Mouse (Mus musculus) Patski (cell line): Measurements from ENCODE around the gene Fuz. TPM values are rescaled to one million over a fixed set of nuclear protein-coding genes. Genes with fewer than 3 reads are reported as not detected.

Experiments
- ATAC-seq: fragments of 100-300 bp; one replicate; pipeline ENCODE4 v1.8.0; 2021
- CTCF ChIA-PET: fragments of 350-600 bp; sonication (Branson Sonifier 250); formaldehyde crosslinking; loops from one replicate; lab custom pipeline; 2022; ENCODE audit warnings: inconsistent platforms; lab: Charles Lee
- POLR2A ChIA-PET: fragments of 350-600 bp; sonication (Branson Sonifier 250); formaldehyde crosslinking; loops from one replicate; lab custom pipeline; 2022; ENCODE audit warnings: antibody characterized with exemption, inconsistent platforms; lab: Charles Lee
- DNase-seq: peaks from one replicate; pipeline ENCODE4 v3.0.0-alpha.2; 2011; ENCODE audit warnings: low read depth, low spot score
- H3K27me3 ChIP-seq: fragments of 371-371 bp; one replicate; pipeline ENCODE4 v1.5.1; 2021
- CTCF ChIP-seq: fragments of 100-300 bp; IDR thresholded peaks from one replicate; pipeline ENCODE4 v1.5.1; 2021
- in situ Hi-C: fragments of 300-500 bp; cut with MboI; formaldehyde crosslinking; loops from 3 replicates; pipeline ENCODE4 v1.11.1; 2018; ENCODE audit warnings: low pct_unique_long_range_greater_than_20kb, mixed read lengths
- polyA plus RNA-seq: library from polyadenylated mRNA; unstranded; gene quantifications from one replicate; pipeline ENCODE4 v1.2.3, GENCODE M21; 2021

Fuz gene
- polyA plus RNA-seq, 1 experiment from 2014 or later: 16.9 TPM

GRCm38 (mm10) chr7:44859896-44860295 lies 36.0 kb upstream of the Fuz start:
- H3K27me3 ChIP-seq: no peaks in the 10 kb centered on the region
- CTCF ChIA-PET: interaction anchor here (0.7 to 1.8 kb wide), 6 partner anchors 9 to 122 kb away, joined by 3 to 7 read pairs (median 3); partner anchors contain the start of gene Ptov1
- no peak for DNase-seq
- POLR2A ChIA-PET: no interaction called here
- ATAC-seq: no peak
- no peak for TF ChIP-seq CTCF
- in situ Hi-C loops: loop anchor here (25.0 kb wide), 1 partner anchor 852 kb away; the partner anchor contains the start of genes Dbp, Fam83e, Rpl18 and Sphk2

- ATAC-seq (peak; percentile 37), DNase-seq (no peak)
- H3K27me3 ChIP-seq: no peaks in the 10 kb centered on the region
- ChIA-PET CTCF (interaction anchor here (0.7 to 1.8 kb wide), 8 partner anchors 9 to 121 kb away, joined by 3 to 7 read pairs (median 4); partner anchors contain the start of gene Ptov1), POLR2A (interaction anchor here (1.0 kb wide), 1 partner anchor 36 kb away, joined by 3 read pairs; no protein-coding TSS in a partner anchor)
- TF ChIP-seq CTCF: no peak
- in situ Hi-C loops: loop anchor here (25.0 kb wide), 1 partner anchor 851 kb away; the partner anchor contains the start of genes Dbp, Fam83e, Rpl18 and Sphk2
Observed at GRCm38 (mm10) chr7:44860576-44861428, 35.1 kb upstream of the Fuz start.

- CTCF ChIA-PET: interaction anchor here (0.7 to 1.8 kb wide), 6 partner anchors 8 to 121 kb away, joined by 3 to 7 read pairs (median 4); partner anchors contain the start of gene Ptov1
- in situ Hi-C loops: loop anchor here (25.0 kb wide), 1 partner anchor 851 kb away; the partner anchor contains the start of genes Dbp, Fam83e, Rpl18 and Sphk2
- ATAC-seq (no peak), DNase-seq (no peak)
- POLR2A ChIA-PET: interaction anchor here (1.0 kb wide), 1 partner anchor 35 kb away, joined by 3 read pairs; no protein-coding TSS in a partner anchor
- TF ChIP-seq CTCF: no peak
- H3K27me3 ChIP-seq: no peaks in the 10 kb centered on the region
Observed at GRCm38 (mm10) chr7:44861429-44861816, 34.5 kb upstream of the Fuz start.

- no peak for TF ChIP-seq CTCF
- in situ Hi-C loops: loop anchor here (25.0 kb wide), 1 partner anchor 850 kb away; the partner anchor contains the start of genes Dbp, Fam83e, Rpl18 and Sphk2
- H3K27me3 ChIP-seq: no peaks in the 10 kb centered on the region
- CTCF ChIA-PET: no interaction called here
- POLR2A ChIA-PET: no interaction called here
- ATAC-seq (no peak), DNase-seq (no peak)
Observed at GRCm38 (mm10) chr7:44862434-44862833, 33.4 kb upstream of the Fuz start.

GRCm38 (mm10) chr7:44863210-44863609 lies 32.7 kb upstream of the Fuz start:
- ChIA-PET POLR2A (no interaction called here), CTCF (no interaction called here)
- DNase-seq: no peak
- in situ Hi-C loops: loop anchor here (25.0 kb wide), 1 partner anchor 849 kb away; the partner anchor contains the start of genes Dbp, Fam83e, Rpl18 and Sphk2
- no peaks in the 10 kb centered on the region for H3K27me3 ChIP-seq
- no peak for ATAC-seq
- TF ChIP-seq CTCF: no peak

- POLR2A ChIA-PET: no interaction called here
- DNase-seq: no peak
- in situ Hi-C loops: loop anchor here (25.0 kb wide), 1 partner anchor 848 kb away; the partner anchor contains the start of genes Dbp, Fam83e, Rpl18 and Sphk2
- H3K27me3 ChIP-seq: no peaks in the 10 kb centered on the region
- ATAC-seq: no peak
- CTCF ChIA-PET: interaction anchor here (1.4 kb wide), 1 partner anchor 9 kb away, joined by 4 read pairs; no protein-coding TSS in a partner anchor
- TF ChIP-seq CTCF: no peak
Observed at GRCm38 (mm10) chr7:44863982-44864494, 31.8 kb upstream of the Fuz start.

- TF ChIP-seq CTCF: no peak
- ATAC-seq (no peak), DNase-seq (no peak)
- POLR2A ChIA-PET: interaction anchor here (0.6 to 1.0 kb wide), 2 partner anchors 9 to 27 kb away, joined by 3 read pairs; no protein-coding TSS in a partner anchor
- CTCF ChIA-PET: interaction anchor here (1.4 kb wide), 1 partner anchor 10 kb away, joined by 4 read pairs; no protein-coding TSS in a partner anchor
- H3K27me3 ChIP-seq: no peaks in the 10 kb centered on the region
- in situ Hi-C loops: loop anchor here (25.0 kb wide), 1 partner anchor 847 kb away; the partner anchor contains the start of genes Dbp, Fam83e, Rpl18 and Sphk2
Observed at GRCm38 (mm10) chr7:44864595-44865542, 31.0 kb upstream of the Fuz start.

- ChIA-PET POLR2A (interaction anchor here (0.6 to 1.1 kb wide), 2 partner anchors 12 to 59 kb away, joined by 4 to 5 read pairs; no protein-coding TSS in a partner anchor), CTCF (interaction anchor here (1.3 kb wide), 1 partner anchor 11 kb away, joined by 5 read pairs; no protein-coding TSS in a partner anchor)
- TF ChIP-seq CTCF: no peak
- in situ Hi-C loops: loop anchor here (25.0 kb wide), 1 partner anchor 846 kb away; the partner anchor contains the start of genes Dbp, Fam83e, Rpl18 and Sphk2
- DNase-seq (no peak), ATAC-seq (no peak)
- no peaks in the 10 kb centered on the region for H3K27me3 ChIP-seq
Observed at GRCm38 (mm10) chr7:44866276-44867009, 29.4 kb upstream of the Fuz start.
